Mouse (Mus musculus) lung, embryonic 16.5 days (tissue): ENCODE results near the gene Pus10. TPM values are rescaled to one million over a fixed set of nuclear protein-coding genes. Genes with fewer than 3 reads are reported as not detected.

Experiments used
- ATAC-seq: fragments of 200-750 bp; cut with Nextera tagmentation; 2 replicates; pipeline ENCODE4 v1.8.0; 2017; ENCODE audit warnings: low read depth, mild to moderate bottlenecking, moderate library complexity
- H3K27ac ChIP-seq: fragments of 300-500 bp; sonication (generic); 2 replicates; pipeline ENCODE4 v1.5.1; 2014; ENCODE audit warnings: mild to moderate bottlenecking, control low read depth, low read length
- H3K27me3 ChIP-seq: fragments of 300-500 bp; sonication (generic); 2 replicates; pipeline ENCODE4 v1.6.1; 2014; ENCODE audit warnings: low read depth, low read length, mixed read lengths; ENCODE audit not compliant: control insufficient read depth, insufficient read depth
- H3K36me3 ChIP-seq: fragments of 300-500 bp; sonication (generic); 2 replicates; pipeline ENCODE4 v1.6.1; 2014; ENCODE audit warnings: low read length; ENCODE audit not compliant: control insufficient read depth, insufficient read depth
- H3K4me1 ChIP-seq: fragments of 300-500 bp; sonication (generic); replicated peaks from 2 replicates; pipeline ENCODE4 v1.6.1; 2014; ENCODE audit warnings: low read length, mixed read lengths; ENCODE audit not compliant: control insufficient read depth, insufficient read depth
- H3K4me2 ChIP-seq: fragments of 300-500 bp; sonication (generic); 2 replicates; pipeline ENCODE4 v1.6.1; 2014; ENCODE audit warnings: low read depth, low read length, control low read depth
- H3K4me3 ChIP-seq: fragments of 300-500 bp; sonication (generic); 2 replicates; pipeline ENCODE4 v1.5.1; 2014; ENCODE audit warnings: mild to moderate bottlenecking, low read length, control low read depth
- H3K9ac ChIP-seq: fragments of 300-500 bp; sonication (generic); 2 replicates; pipeline ENCODE4 v1.6.1; 2014; ENCODE audit warnings: low read length, control low read depth
- H3K9me3 ChIP-seq: fragments of 300-500 bp; sonication (generic); 2 replicates; pipeline ENCODE4 v1.6.1; 2016; ENCODE audit warnings: low read length; ENCODE audit not compliant: control insufficient read depth
- WGBS: fragments of 180-500 bp; shearing (Covaris S2); extraction: QIAGEN DNeasy Blood & Tissue Kit; methylation state at CpG from one replicate; pipeline ENCODE4 v1.1.7; 2014; 5-methylcytosine and 5-hydroxymethylcytosine counted together
- polyA plus RNA-seq: library from polyadenylated mRNA; unstranded; fragments of >200 nt; fragmentation: Nextera tagmentation; extraction: Ambion mirVana; gene quantifications from 2 replicates; pipeline ENCODE4 v1.2.1, GENCODE M21; 2015

The Pus10 gene
- polyA plus RNA-seq, 1 experiment from 2014 or later: 21.3 TPM

DNA sequence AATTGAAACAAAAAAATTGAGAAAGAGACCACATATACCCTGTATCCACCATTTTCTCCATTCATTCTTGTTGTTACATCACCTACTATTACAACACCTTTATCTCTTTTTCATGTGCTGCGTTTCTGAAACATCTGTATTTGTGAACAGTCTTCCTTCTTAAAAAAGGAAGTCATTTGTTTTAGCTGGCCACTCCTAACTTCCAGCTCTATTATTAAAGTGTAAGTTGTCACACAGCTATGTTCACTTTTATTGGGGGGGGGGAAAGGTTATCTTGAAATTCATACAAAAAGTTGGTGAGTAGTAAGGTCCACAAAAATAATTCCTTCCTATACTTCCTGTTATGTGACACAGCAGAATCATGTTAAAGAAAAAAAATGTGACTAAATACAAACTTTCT, 102.5 kb downstream of the Pus10 start:
- H3K4me1 ChIP-seq: peaks cover 7% of the 10 kb centered on the region

DNA sequence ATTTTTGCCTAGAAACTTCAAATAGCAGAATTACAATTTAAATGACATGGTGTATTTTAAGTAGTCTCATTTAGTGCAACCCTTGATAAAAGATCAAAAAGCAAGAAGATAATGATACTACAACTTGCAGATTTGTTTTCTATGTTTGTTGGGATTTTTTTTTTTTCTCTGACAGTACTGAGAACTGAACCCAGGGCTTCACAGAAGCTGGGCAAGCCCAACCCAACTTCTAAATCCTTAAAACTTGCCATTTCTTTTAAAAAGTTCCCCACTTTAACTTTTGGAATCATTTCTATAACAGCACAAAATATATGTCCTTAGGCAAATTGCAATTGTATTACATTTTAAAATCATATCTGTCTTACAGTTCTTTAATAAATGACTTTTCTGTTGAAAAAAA, 103.6 kb downstream of the Pus10 start:
- no peaks in the 10 kb centered on the region for H3K9me3 ChIP-seq
- H3K27me3 ChIP-seq: no peaks in the 10 kb centered on the region; the same call in 1 of the 2 replicates
- H3K9ac ChIP-seq: no peak overlapping the region
- no peak overlapping the region for H3K4me3 ChIP-seq
- H3K4me2 ChIP-seq: no peak overlapping the region
- H3K4me1 ChIP-seq: peaks cover 7% of the 10 kb centered on the region
- ATAC-seq: no peak
- no peaks in the 10 kb centered on the region for H3K36me3 ChIP-seq
- no peak overlapping the region for H3K27ac ChIP-seq

More for the DNA sequence above, 102.5 kb downstream of the Pus10 start:
- Histone ChIP-seq H3K9me3 (no peaks in the 10 kb centered on the region), H3K36me3 (no peaks in the 10 kb centered on the region), H3K9ac (no peak overlapping the region), H3K27me3 (no peaks in the 10 kb centered on the region; the same call in 1 of the 2 replicates), H3K27ac (no peak overlapping the region), H3K4me3 (no peak overlapping the region), H3K4me2 (no peak overlapping the region)
- WGBS: 44% methylated on average over 1 of the region's 1 CpGs
- ATAC-seq: no peak

DNA sequence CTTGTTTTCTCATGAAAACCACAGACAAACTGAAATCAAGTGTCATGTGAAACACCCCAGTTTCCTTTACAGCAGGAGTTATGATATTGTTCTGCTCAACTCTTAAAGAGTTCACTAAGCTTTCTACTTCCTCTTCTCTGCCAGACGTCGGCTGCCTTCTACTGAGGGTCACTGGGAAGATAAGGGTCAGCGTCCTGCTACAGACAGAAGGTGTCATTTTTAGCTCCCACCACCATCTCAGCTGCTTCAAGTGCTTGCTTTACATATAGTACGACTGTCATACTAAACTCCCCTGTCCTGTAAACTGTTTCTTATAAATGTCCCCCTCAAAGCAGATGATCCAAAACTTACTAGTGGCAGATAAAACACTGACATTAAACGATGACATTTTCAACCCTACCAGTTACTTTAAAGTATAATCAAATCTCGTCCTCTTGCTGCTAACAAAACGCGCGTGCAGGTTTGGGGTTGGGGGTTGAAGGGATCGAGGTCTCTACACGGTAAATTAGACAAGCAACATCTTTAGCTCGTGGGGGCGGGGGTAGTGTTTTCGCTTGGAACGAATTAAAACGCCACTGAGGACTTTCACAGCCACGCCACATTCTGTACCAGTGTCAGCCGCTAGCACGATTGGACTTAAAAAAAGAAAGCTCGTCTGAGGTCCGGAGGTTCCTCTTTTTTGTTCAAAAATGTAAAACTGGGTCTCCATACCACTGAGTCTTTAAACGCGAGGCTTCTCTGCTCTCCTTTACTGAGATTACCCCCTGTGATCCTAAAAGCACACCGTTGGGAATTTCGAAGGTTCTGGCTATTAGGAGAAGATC, 104.4 kb downstream of the Pus10 start:
- peak; percentile 6; the same call in 1 of the 2 replicates for ATAC-seq
- peak overlapping the region; percentile 95 for H3K27ac ChIP-seq
- peak overlapping the region; percentile 69 for H3K4me3 ChIP-seq
- peaks cover 7% of the 10 kb centered on the region for H3K4me1 ChIP-seq
- H3K36me3 ChIP-seq: no peaks in the 10 kb centered on the region
- WGBS: under 1% methylated on average over 25 of the region's 25 CpGs
- no peaks in the 10 kb centered on the region; the same call in 1 of the 2 replicates for H3K27me3 ChIP-seq
- H3K4me2 ChIP-seq: peak overlapping the region; percentile 87
- H3K9me3 ChIP-seq: no peaks in the 10 kb centered on the region
- peak overlapping the region; percentile 77 for H3K9ac ChIP-seq

DNA sequence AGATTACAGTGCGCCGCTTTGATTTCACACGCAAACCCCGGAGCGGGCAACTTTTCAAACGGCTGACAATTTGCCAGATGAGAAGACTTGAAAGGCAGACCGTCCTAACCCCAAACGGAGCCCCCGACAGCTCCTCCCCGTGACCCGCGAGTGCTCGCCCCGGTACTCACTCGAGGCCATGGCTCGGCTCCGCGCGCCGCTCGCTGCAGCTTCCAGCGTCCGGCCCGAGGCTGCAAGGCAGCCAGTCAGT, 105.0 kb downstream of the Pus10 start:
- Histone ChIP-seq H3K4me2 (peak overlapping the region; percentile 87), H3K36me3 (no peaks in the 10 kb centered on the region), H3K9me3 (no peaks in the 10 kb centered on the region), H3K4me1 (peaks cover 7% of the 10 kb centered on the region), H3K27ac (peak overlapping the region; percentile 95), H3K4me3 (peak overlapping the region; percentile 69), H3K27me3 (no peaks in the 10 kb centered on the region; the same call in 1 of the 2 replicates), H3K9ac (peak overlapping the region; percentile 77)
- under 1% methylated on average over 24 of the region's 24 CpGs for whole genome bisulfite sequencing
- ATAC-seq: no peak

DNA sequence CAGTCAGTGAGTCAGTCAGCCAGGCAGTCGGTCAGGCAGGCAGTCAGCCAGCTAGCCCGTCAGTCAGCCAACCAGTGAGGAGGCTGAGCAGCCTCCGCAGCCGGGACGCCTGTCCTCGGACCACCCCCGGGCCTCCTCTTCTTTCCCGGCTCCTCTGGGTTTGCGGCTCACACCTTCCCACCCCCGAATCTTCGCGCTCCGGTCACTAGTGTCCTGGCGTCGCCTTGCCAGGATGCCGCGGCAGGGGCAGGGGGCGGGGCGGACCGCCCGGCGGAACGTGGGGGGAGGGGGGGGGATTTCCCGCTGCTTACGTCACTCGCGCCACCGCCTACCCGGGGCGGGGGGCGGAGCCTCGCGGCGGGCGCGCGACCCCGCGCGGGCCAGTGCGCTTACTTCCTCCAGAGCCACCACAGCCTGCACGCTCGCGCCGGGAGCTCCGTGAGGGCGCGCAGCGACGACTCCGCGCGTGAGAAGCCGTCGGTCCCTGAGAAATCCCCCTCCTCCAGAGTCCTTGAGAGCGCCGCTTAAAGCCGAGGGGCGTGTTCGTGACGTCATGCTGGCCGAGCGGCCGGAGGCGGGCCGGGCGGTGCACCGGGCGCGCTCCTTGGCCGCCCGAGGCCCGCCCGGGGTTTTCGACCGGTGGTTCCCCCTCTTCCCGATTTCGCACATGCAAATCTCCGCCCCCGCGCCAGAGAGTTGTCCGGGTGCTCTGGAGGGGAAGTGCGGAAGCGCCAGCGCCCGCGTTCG, 105.5 kb downstream of the Pus10 start, which contains the start of gene Rel:
Gene Rel, minus strand, starts transcription at position 211 of the 747 bp plus-strand sequence.
- under 1% methylated on average over 66 of the region's 88 CpGs for WGBS
- peak within 1 kb of the TSS; percentile 88 for H3K4me2 ChIP-seq
- H3K9me3 ChIP-seq: no peaks in the 10 kb centered on the region
- peak; percentile 92 for ATAC-seq
- no peaks in the 10 kb centered on the region; the same call in 1 of the 2 replicates for H3K27me3 ChIP-seq
- H3K9ac ChIP-seq: peak within 1 kb of the TSS; percentile 77
- peaks cover 7% of the 10 kb centered on the region for H3K4me1 ChIP-seq
- H3K36me3 ChIP-seq: no peaks in the 10 kb centered on the region
- H3K4me3 ChIP-seq: peak within 1 kb of the TSS; percentile 69
- peak within 1 kb of the TSS; percentile 95 for H3K27ac ChIP-seq

DNA sequence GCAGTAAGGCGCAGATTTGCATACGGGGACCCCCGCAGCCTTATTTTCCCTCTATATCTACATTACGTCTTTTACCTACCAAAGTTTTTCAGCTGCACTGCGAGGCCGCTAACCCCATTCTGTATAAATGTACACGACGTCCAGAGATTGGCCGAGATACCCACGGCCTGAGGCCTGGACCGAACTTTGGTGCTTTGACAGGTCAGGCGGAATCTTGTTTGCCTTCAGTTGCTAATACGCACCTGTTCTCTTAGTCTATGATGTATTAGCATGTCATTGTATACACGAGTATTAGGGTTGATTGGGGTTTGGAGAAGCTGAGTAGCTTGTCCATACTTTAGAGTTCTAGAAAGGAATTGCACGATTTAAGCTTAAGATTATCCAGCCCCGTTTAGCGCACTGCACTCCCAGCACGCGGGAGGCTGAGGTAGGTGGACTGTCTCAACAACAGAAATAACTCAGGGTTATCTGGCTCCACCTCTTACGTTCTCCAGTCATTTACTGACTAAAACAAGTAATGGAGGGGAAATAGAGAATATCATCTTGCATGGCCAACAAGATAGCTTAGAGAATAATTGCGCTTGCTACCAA, 106.1 kb downstream of the Pus10 start:
- peaks cover 7% of the 10 kb centered on the region for H3K4me1 ChIP-seq
- H3K27ac ChIP-seq: peak overlapping the region; percentile 95
- H3K9ac ChIP-seq: peak overlapping the region; percentile 77
- peak overlapping the region; percentile 88 for H3K4me2 ChIP-seq
- no peak for ATAC-seq
- H3K36me3 ChIP-seq: no peaks in the 10 kb centered on the region
- H3K27me3 ChIP-seq: no peaks in the 10 kb centered on the region; the same call in 1 of the 2 replicates
- peak overlapping the region; percentile 69 for H3K4me3 ChIP-seq
- no peaks in the 10 kb centered on the region for H3K9me3 ChIP-seq
- 6% methylated on average over 21 of the region's 21 CpGs for WGBS

DNA sequence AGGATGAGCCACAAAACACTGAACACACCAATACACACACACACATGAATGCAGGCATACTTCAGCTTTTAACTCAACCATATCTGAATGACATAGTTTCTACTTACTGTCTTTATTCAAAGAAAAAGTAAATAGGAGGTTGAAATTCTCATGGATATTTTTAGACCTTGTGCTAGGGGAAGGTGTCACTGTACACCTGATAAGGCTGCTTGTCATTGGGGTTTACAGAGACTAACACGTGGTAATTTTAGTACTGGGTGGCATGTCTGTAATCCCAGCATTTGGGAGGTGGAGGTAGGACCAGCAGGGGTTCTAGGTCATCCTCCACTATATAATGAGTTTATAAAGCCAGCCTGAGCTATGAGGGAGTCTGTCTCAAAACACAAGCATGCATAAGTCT, 107.0 kb downstream of the Pus10 start:
- Histone ChIP-seq H3K27me3 (no peaks in the 10 kb centered on the region; the same call in 1 of the 2 replicates), H3K27ac (no peak overlapping the region)

DNA sequence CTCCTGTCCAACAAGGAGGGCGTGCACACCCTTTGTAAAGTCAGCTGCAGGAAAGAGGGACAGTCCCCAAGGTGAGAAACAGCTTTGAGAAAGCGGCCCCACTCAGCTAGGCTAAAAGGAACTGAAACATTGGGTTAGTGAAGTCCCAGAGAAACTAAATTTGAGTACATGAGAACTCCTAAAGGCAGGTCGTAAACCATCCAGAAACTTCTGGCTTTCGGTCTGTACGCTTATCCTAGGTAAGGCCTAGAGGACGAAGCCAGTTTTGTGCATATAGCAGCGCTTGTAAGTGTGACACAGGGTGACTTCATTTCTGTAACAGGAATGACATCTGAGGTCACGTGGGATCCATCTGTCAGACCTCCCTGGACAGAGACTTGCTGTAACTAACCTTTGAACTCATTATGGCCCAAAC, 113.3 kb downstream of the Pus10 start:
- 83% methylated on average over 8 of the region's 8 CpGs for WGBS
- H3K4me1 ChIP-seq: no peaks in the 10 kb centered on the region
- H3K9ac ChIP-seq: no peak overlapping the region
- no peaks in the 10 kb centered on the region for H3K9me3 ChIP-seq
- H3K27me3 ChIP-seq: no peaks in the 10 kb centered on the region
- ATAC-seq: no peak
- no peak overlapping the region for H3K4me2 ChIP-seq
- H3K4me3 ChIP-seq: no peak overlapping the region
- H3K27ac ChIP-seq: no peak overlapping the region
- H3K36me3 ChIP-seq: no peaks in the 10 kb centered on the region

More for the DNA sequence above, 107.0 kb downstream of the Pus10 start:
- Histone ChIP-seq H3K9me3 (no peaks in the 10 kb centered on the region), H3K4me3 (no peak overlapping the region), H3K4me1 (peaks cover 7% of the 10 kb centered on the region), H3K36me3 (no peaks in the 10 kb centered on the region), H3K4me2 (no peak overlapping the region), H3K9ac (no peak overlapping the region)
- ATAC-seq: no peak
- WGBS: 17% methylated on average over 1 of the region's 1 CpGs

DNA sequence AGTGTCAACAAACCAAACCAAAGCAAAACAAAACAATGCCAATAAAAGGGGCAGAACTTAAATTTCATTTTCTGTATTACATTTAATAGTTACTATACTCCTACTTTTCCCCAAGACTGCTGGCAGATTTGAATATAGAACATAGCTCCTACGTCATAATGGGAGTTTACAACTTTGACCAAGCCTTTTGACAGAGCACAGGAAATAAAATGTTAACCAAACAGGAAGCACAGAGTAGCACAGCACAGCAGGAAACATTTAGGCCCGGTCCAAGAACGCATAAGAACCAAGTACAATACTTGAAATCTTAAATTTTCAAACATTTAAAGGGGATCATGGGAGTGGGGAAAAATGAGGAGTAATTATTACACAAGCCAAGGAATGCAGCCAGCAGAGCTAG, 116.6 kb downstream of the Pus10 start:
- no peak overlapping the region for H3K9ac ChIP-seq
- H3K36me3 ChIP-seq: no peaks in the 10 kb centered on the region
- H3K9me3 ChIP-seq: no peaks in the 10 kb centered on the region
- ATAC-seq: peak; percentile 45; the same call in 1 of the 2 replicates
- WGBS: 54% methylated on average over 3 of the region's 3 CpGs
- no peak overlapping the region for H3K4me2 ChIP-seq
- no peaks in the 10 kb centered on the region for H3K4me1 ChIP-seq
- H3K27me3 ChIP-seq: no peaks in the 10 kb centered on the region
- no peak overlapping the region for H3K4me3 ChIP-seq
- H3K27ac ChIP-seq: no peak overlapping the region
